Mouse (Mus musculus) monocyte, adult 5-6 weeks (primary cell): ENCODE results near the gene Atp2a2. TPM values are rescaled to one million over a fixed set of nuclear protein-coding genes. Genes with fewer than 3 reads are reported as not detected.
"Not testable (repeated sequence)": the region's sequence is repeated elsewhere in the genome, so short reads cannot be mapped to it uniquely, and the experiment has no call there.

Experiments used
- ATAC-seq: fragments of 153-309, 156-312 bp; replicated peaks from 2 replicates; pipeline ENCODE4 v1.8.0; 2017; ENCODE audit warnings: mild to moderate bottlenecking; ENCODE audit not compliant: low TSS enrichment, insufficient number of reproducible peaks, severe bottlenecking, poor library complexity, low FRiP score
- total RNA-seq: library from RNA; stranded (forward); fragments of 200-1000, 200-491, 200-594 nt; gene quantifications from 3 replicates; pipeline ENCODE4 v1.2.3, GENCODE M21; 2017

Atp2a2 gene
- total RNA-seq, 1 experiment from 2014 or later = 111 TPM

DNA sequence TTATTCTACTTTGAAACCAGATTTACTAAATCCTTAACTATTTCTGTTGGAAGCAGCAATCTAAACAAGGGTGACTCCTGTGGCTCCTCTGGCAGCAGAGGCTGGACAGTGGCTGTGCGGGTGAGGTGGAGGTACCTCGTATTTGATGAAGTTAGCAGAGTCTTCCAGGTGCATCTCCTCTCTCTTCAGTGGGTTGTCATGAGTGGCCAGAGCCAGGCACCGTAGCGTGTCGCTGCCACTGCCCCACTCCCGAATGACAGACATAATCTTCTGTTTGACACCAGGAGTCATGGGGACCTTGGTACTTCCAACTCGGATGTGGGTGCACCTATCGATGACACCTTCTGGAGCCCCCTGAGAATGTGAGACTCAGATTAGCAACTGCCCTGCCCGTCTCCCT lies 40.6 kb downstream of the Atp2a2 start:
- no peak for ATAC-seq

DNA sequence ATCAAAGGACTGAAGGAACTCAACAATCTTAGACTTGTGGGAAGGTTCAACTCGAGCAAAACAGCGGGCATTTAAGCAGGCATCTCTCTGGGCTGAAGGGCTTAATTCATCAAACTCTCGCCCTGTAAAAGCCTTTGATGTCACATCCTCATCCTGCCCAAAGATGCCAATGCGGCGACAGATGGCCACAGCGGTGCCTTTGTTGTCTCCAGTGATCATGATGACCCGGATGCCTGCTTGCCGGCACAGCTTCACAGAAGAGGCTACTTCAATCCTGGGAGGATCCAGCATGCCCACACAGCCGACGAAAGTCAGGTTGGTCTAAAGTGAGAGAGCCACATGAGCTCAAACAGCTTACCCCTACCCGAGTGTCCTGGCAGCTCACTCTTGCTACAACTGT lies 41.4 kb downstream of the Atp2a2 start:
- ATAC-seq = no peak

DNA sequence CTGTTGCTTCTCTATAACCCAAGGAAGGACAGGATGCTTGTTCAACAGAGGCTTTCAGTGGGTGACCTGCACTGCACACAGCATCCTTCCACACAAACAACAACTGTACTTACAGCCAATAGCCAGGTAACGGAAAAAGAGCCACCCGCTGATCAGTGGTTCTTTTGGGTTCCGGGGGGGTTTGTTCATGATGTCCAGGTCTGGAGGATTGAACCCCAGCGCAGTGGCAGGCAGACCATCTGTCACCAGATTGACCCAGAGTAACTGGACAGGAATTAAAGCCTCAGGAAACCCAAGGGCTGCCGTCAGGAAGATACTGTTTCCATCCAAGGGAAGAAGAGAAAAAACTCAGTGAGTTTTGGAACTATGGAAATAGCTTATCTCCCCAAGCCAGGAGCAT lies 42.7 kb downstream of the Atp2a2 start:
- no peak for ATAC-seq

DNA sequence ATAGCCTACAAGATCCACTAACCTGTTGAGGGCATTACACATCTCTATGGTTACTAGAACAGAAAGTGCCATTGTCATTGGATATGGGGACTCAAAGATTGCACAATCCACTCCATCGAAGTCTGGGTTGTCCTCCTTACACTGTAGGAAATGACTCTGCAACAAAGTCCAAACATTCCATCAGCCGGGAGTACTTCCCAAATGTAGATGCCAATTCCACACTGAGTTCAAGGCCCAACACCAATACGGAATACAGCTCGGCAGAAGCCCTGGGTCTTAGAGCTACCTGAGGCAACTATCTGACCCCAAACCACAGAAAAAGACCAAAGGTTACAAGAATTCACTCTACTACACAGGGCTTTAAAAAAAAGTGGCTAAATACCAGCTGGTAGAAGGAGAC lies 44.0 kb downstream of the Atp2a2 start:
- no peak for ATAC-seq

DNA sequence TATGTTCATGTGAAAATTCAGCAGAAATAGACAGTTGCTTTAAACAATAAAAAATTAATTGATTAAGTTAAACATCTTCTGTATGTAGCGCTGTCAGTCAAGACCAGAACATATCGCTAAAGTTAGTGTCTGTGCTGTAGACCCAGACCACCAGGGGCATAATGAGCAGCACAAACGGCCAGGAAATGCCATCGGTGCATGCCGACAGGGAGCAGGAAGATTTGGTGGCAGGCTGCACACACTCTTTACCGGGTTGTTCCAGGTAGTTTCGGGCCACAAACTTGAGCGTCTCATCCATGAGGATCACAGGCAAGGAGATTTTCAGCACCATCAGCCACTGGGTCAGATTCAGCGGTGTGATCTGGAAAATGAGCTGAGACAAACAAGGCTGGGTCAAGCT lies 45.0 kb downstream of the Atp2a2 start:
- not testable (repeated sequence) for ATAC-seq

DNA sequence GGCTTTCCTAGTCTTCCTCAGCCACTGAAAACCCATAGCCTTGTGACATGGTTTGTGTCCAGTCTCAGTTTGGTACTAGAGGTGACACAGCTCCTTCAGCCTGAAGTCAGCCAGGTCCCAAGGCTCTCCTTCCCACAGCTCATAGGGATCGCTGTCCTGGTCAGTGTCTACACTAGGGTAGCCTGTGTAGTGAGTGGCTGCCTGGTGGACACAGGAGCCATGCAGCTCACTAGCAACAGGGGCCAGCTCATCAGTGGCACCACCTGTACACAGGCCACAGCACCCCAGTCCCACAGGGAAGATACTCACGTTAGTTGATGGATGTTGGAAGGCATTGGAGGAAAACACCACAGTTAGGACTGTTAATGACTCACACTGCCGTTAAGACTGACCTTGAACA lies 46.4 kb downstream of the Atp2a2 start:
- no peak for ATAC-seq

DNA sequence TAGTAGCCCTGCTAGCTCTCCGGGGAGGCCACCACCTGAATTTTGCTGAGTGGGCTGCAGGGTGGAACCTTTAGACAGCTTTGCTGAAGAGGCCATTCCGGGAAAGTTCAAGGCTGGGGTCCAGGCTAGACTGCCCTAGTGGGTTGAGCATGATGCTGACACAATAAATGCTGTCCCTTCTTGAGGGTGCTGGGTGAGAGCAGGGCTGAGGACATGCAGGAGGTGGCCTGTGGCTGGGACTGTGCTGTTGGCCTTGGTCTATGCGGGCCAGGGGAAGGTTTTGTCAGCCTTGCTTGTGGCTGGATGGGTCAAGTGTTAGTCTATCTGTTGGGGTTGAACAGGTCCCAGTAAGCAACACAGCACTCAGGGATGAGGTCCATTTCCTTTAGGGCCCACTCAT lies 47.1 kb downstream of the Atp2a2 start:
- no peak for ATAC-seq

DNA sequence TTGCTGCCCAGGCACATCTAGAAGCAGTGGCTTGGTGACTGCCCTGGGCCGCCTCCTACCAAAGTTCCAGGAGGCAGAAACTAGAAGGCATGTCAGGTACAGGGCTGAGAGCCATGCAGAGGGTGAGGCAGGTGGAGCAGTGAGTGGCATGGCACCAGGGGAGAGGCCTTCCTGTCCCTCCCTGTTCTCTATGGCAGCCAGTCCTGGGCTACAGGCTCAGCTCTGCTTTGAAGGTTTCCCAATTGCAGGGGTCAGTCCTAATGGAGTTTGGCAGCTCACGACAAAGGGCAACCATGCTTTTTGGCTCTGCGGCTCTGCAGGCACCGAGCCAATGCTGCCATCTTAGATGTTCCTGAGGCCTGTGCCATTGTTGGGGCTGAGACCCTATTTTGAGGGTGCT lies 47.6 kb downstream of the Atp2a2 start:
- ATAC-seq = no peak

DNA sequence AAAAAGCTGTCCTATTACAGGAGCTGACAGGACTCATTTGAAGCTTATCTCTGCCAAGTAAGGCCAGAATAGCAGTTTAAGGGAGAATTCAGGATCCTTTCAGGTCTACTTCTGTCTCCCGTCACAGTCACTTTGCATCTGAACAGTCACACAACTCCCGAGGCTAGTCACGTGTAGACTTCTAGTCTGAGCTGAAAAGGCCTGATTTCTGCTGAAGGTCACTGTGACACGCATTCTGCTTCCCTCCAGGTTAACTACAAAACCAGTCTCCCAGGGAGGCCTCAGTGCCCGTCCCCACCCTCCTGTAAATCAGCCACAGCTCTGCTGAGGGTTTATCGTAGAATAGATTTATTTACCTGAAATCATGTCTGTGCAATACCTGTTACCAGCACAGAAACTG lies 48.8 kb downstream of the Atp2a2 start:
- ATAC-seq = no peak

DNA sequence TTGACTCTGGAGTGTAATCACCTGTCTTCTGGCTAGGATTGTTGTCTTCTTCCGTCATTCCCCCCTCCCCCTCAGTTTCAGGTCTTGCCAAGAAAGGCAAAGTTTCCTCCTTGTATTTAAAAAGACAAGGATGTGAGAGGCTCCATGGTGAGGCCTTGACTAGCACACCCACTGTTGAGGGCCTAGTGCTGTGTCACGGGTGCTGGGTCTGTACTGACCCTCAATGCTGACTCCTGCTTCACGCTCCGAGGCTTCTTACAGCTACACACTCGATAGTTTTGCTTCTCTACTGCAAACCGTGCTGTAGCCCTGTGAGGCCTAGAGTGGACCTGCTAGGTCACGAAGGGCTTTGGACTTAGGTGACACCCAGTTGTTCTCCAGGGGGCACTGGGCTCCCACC lies 49.8 kb downstream of the Atp2a2 start:
- ATAC-seq = no peak

DNA sequence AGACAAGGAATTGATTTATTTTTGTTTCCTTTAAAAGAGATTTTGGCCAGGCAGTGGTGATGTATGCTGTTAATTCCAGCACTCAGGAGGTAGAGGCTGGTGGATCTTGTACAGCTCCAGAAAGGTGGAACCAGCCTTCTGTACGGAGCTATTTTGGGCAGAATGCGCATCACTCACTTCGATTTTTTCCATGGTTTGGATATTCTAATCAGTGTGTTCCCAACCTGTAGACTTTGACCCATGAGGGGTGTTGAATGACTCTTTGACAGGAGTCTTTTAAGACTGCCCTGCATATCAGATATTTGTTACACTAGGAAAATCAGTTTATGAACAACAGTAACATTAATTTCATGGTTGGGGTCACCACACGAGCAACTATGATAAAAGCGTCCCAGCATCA lies 50.7 kb downstream of the Atp2a2 start:
- ATAC-seq = no peak

DNA sequence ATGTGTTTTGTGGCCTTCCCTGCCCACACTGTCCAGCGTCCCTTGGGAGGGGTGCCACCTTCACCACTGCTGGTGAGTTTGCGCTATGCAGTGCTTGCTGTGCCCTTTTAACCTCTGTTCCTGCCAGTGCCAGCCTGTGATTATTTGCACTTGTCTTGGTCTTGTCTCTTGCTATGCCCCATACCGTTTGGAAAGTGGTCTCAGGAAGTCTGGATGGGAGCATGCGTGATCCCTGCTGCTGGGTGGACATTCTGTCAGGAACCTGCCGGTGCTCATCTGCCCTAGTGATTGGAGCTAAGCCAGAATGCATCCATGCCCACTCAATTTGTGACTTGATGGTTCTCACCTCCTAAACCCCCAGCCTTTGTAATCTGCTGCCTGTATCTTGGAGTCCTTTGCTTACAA lies 51.1 kb downstream of the Atp2a2 start:
- no peak for ATAC-seq

DNA sequence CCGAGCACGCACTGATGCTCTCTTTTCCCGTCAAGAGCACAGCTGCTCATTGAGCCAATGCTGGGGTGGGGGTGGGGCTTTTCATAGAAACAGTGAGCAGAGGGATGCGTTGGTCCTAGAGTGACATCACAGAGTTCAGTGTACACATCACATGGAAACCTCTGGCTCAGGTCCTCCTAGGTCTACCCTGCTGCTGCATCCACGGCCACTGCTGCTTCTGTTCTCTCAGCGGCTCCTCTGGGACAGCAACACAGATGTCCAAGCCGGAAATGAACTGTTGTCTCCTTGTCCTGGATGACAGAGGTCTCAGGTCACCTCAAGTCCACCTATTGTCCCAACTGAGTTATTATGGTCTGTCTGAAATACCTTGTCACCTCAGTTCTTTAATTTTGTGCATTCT lies 52.1 kb downstream of the Atp2a2 start:
- no peak for ATAC-seq

DNA sequence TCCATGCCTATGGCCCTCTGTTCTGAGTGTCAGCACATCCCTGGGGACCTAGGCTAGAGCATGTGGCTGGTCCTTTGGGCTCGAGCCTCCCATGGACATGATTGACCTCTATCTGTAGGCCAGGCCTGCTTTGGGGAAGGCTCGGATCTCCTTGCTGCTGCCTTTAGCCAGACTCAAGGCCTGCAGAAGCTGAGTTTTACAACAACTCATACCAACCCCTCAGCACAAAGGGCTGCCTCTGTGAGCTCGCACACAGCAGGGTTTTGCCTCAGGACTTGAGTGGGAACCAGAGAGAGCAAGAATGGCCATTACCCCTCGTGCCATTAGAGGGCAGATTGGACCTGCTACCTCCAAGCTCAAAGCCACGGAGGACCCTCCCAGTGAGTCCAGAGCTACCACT lies 53.2 kb downstream of the Atp2a2 start:
- no peak for ATAC-seq

DNA sequence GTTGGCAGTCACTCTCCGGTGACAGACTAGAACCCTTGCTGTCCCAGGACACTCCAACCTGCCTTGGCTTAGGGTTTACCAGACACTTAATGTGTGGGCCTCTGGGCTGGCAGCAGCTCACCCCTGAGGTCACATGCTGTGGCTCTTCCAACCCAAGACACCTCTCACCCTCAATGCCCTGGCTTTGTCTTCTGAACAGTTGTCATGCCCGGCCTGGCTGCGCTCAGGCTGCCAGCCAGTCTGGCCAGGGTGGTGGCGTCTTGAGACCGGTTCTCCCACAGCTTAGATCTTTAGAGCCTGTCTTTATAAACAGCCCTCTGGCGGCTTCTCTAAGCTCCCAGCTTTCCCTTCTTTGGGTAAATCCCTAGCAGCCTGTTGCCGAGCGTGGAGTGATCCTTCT lies 54.2 kb downstream of the Atp2a2 start:
- no peak for ATAC-seq

DNA sequence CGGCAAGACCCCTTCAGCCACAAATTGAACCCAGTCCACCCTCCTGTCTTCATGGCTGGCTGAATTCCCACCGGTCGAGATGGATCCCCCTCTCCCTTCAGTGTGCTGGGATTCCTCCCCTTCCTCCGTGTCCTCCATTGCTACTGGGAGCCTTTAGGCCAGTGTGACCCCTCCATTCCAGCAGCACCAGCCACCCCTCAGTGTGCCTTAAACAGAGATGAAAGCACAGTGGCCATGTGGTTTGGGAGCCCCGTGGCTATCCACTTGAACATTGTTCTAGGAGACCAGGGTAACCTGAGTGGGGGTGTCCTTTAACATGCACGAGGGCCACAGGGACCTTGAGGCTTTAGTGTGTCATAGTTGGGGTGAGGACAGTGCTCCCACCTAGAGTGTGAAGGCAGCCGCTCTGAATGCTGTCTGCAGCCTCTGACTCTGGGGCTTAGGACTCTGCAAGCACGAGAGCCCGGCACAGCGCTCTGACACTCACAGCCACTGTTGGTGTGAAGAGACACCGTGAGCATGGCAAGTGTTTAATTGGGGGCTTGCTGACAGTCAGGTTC lies 56.9 kb downstream of the Atp2a2 start:
- no peak for ATAC-seq

DNA sequence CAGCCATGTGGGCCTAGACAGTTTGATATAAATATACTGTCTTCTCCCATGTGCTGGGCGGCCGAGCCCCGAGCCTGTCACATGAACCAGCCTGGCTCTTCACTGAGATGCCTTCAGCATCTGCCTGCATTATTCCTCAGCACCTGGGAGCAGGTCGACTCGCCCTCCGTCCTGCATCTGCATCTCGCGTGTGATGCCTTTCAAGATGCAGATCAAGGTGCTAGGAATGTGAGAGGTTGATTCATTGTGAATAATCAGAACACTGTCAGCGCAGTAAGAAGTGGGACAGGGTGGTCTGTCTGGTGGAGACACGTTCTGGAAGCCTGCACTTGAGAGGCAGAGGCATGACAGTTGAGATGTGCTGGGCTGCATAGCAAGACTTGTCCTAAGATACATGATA lies 57.5 kb downstream of the Atp2a2 start:
- ATAC-seq = no peak

DNA sequence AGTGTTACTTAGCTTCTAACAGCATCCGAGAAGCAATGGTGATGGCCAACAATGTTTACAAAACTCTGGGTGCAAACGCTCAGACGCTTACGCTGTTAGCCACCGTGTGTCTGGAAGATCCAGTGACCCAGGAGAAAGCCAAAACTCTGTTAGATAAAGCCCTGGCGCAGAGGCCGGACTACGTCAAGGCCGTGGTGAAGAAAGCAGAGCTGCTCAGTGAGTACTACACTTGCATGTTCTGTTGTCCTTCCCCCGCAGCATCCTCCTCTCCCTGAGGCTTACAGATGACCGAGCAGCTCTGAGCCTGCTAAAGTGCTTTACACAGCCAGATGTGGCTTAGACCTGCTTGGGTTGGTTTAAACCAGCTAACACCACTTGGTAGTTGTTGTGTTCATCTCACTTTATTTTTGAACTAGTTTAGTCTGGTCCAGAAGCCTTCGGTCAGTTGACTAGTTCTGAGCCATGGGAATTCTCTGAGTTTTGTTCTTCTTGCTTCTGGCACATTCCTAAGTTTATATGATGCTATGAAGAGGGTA lies 61.9 kb downstream of the Atp2a2 start:
- ATAC-seq = no peak

DNA sequence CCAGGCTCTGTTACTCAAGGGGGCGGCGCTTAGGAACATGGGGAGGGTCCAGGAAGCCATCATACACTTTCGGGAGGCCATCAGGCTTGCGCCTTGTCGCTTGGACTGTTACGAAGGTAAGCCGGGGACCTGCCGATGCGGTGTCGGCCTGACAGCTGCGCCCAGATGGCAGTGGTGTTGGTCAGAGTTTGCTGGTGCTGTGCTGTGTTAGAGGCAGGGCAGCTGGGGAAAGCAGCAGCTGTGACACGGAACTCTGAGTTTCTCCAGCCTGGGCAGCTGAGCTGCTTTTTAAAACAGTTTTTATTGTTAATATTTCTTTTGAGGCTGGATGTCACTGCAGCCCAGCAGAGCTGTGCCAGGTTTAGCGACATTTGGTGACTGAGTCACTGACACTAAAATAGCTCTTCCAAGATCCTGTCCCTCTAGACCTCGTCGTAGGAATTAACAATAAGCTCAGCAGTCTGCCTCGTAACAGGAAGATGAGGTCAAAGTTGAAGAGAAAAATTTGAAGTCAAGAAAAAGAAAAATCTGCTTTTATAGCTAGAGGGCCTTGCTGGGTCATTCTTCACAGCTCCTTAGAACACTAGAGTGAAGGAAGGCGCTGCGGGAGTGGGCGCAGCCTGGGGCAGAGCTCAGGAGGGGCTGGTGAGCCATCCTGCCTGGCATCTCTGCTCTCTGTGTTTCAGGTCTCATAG lies 62.5 kb downstream of the Atp2a2 start:
- no peak for ATAC-seq

DNA sequence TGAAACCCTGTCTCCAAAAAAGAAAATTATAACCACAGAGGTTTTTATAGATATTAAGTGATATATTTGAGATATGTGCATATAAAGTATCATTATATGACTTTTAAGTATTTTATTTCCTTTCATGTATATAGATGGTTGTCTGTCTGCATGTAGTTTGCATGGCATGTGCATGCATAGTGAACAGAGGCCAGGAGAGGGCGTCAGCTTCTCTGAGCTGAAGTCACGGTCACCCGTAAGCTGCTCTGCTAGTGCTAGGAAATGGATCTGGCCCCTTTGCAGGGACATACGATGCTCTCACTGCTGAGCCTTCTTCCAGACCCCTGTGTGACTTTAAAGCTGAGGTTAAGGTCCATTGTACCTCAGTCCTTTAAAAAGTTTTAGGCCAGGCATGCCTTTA lies 67.5 kb downstream of the Atp2a2 start:
- ATAC-seq = no peak

DNA sequence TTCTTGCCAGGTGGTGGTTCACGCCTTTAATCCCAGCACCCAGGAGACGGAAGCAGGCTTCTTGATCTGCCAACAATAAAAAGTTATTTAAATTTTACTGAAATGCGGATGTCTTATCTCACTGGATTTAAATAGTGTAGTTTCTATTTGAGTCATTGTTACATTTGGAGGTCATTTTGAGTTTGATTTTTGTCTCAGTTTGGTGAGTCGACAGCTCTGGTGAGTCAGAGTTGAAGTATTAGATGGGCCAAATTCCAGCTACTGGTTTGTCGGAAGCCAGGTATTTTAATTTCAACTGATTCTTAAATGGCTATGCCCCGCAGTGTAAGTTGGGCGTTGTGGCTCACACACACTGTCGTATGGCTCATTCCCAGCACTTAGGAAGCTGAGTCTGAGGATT lies 70.8 kb downstream of the Atp2a2 start:
- no peak for ATAC-seq
